Mouse (Mus musculus): ENCODE results near the gene Pappa2.

DNA sequence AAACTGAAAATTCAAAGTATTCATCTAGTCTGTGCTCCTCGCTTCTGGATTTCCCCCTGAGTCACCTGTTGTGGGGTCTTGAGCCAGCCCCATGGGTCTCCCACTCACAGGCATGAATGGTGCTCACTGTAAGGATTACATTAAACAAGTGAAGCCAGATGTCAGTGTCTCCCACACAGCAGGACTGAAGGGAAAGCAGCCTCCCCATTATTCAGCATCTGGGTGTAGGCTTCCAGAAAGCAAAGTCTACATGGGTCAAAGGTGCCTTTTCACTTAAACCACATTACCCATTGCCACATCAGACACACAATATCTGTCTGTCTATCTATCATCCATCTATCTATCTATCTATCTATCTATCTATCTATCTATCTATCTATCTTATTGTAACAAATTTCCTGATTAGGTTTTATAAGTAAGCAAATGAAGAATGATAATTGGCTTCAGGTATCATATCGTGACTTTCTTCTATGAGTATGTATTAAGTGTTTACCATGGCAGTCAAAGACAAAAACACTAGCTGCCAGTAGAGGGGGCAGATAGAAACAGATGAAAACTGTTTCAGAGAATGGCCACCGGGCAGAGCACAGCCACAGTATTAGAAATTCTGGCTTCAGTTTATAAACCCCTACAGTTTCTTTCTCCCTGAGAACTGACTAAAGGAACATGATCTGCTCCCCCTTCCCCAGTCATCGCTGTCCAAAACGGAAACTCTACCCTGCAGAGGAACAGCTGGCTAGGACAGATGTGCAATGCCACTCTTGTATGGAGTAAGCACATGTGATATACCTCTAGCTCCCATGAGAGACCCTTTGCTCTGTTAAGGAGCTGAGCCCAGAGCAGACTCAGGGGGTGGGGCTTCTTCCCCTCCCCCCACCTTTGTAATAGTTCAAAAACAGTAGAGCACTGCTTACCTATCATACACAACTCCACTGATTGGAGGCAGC is 126.1 kb downstream of the Pappa2 start:
- TF ChIP-seq POLR2A (IDR thresholded peaks at IDR 0.05; ENCODE audit: borderline replicate concordance, low read depth, low read length) = no peak
- TF ChIP-seq CTCF (IDR thresholded peaks at IDR 0.05; ENCODE audit: low read depth, low read length) = no peak
